Comparison of ENCODE assay signal across 7 mouse cellular contexts in the genomic region with DNA sequence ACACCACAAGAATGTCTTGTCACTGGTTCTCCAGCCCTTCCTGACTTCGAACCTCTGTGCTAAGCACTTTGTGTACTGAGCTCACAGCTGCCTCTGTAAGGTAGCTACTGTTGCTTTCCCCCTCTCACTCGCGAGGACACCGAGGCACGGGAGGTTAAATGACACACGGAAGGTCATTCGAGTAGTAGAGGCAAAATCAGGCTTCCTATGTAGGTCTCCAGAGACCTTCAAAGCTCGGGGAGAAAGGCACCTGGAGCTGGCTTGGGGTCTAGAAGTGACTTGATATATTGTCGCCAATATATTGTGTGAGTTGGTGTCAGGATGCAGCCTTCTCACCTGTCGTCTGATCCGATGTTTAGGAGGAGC. TPM values are rescaled to one million over a fixed set of nuclear protein-coding genes. Genes with fewer than 3 reads are reported as not detected.
DNase-seq lines count a peak whose midpoint lies in the region; ATAC-seq and TF ChIP-seq lines count a peak whose summit lies in the region.

No protein-coding gene starts in this region.

- TF ChIP-seq CTCF in thymus, adult 2 months (IDR thresholded peaks at IDR 0.05; ENCODE audit: borderline replicate concordance, control insufficient read depth, extremely low read depth, insufficient read depth, low read length, poor library complexity) = no peak

- 45% methylated on average over 11 of the region's 11 CpGs for WGBS in thymus, adult 2 months
- WGBS in forebrain, embryonic 13.5 days = 62% methylated on average over 11 of the region's 11 CpGs
- WGBS in liver, embryonic 13.5 days (ENCODE audit: insufficient replicate concordance) = 39% methylated on average over 11 of the region's 11 CpGs

- no peaks in the 10 kb centered on the region for H3K9me3 ChIP-seq in forebrain, embryonic 13.5 days (replicated peaks)
- no peaks in the 10 kb centered on the region for H3K9me3 ChIP-seq in liver, embryonic 13.5 days (replicated peaks)

- no peaks in the 10 kb centered on the region for H3K36me3 ChIP-seq in thymus, adult 2 months (ENCODE audit: control insufficient read depth, insufficient read depth, low read length)
- peaks cover 8% of the 10 kb centered on the region; the same call in 1 of the 2 replicates for H3K36me3 ChIP-seq in forebrain, embryonic 13.5 days (ENCODE audit: poor library complexity, severe bottlenecking)
- peaks cover 34% of the 10 kb centered on the region for H3K36me3 ChIP-seq in liver, embryonic 13.5 days

- H3K27ac ChIP-seq in thymus, adult 2 months (ENCODE audit: control insufficient read depth, insufficient read depth, low read length) = peak overlapping the region; percentile 4; the same call in 1 of the 2 replicates
- H3K27ac ChIP-seq in forebrain, embryonic 13.5 days = no peak overlapping the region
- H3K27ac ChIP-seq in liver, embryonic 13.5 days = peak overlapping the region; percentile 87

- H3K27me3 ChIP-seq in thymus, adult 2 months (ENCODE audit: control insufficient read depth, insufficient read depth, low read length) = no peaks in the 10 kb centered on the region
- H3K27me3 ChIP-seq in forebrain, embryonic 13.5 days = peaks cover 3% of the 10 kb centered on the region; the same call in 1 of the 2 replicates
- no peaks in the 10 kb centered on the region for H3K27me3 ChIP-seq in liver, embryonic 13.5 days

- peak overlapping the region; percentile 65 for H3K4me3 ChIP-seq in thymus, adult 2 months (ENCODE audit: control insufficient read depth, insufficient read depth, low read length)
- H3K4me3 ChIP-seq in forebrain, embryonic 13.5 days = peak overlapping the region; percentile 76
- peak overlapping the region; percentile 82 for H3K4me3 ChIP-seq in liver, embryonic 13.5 days (replicated peaks)

- peak overlapping the region; percentile 80 for H3K9ac ChIP-seq in forebrain, embryonic 13.5 days
- peak overlapping the region; percentile 90 for H3K9ac ChIP-seq in liver, embryonic 13.5 days

- intact Hi-C loops in gastrocnemius, postnatal 14 days (cut with DNase I; ENCODE audit: low total_unique reads) = no loop called here

- peak overlapping the region; percentile 93 for H3K4me2 ChIP-seq in forebrain, embryonic 13.5 days
- H3K4me2 ChIP-seq in liver, embryonic 13.5 days = peak overlapping the region; percentile 91

- ATAC-seq in forebrain, embryonic 13.5 days = no peak
- ATAC-seq in liver, embryonic 13.5 days (ENCODE audit: low read depth) = no peak

- H3K4me1 ChIP-seq in thymus, adult 2 months (replicated peaks; ENCODE audit: control insufficient read depth, insufficient read depth, low read length) = peaks cover 33% of the 10 kb centered on the region
- peaks cover 14% of the 10 kb centered on the region for H3K4me1 ChIP-seq in forebrain, embryonic 13.5 days
- peaks cover 85% of the 10 kb centered on the region for H3K4me1 ChIP-seq in liver, embryonic 13.5 days (replicated peaks)

- no peak for DNase-seq in thymus, adult 2 months
- DNase-seq in thymus, postnatal 25 days = no peak
- no peak for DNase-seq in liver, embryonic 13.5 days
- peak; percentile 64 for DNase-seq in testis, postnatal 14 days (ENCODE audit: low spot score)
- no peak for DNase-seq in gastrocnemius, postnatal 14 days
- DNase-seq in layer of hippocampus, adult 8-10 months (ENCODE audit: low spot score in 2 of 2) = no peak

- no peak for TF ChIP-seq POLR2A in thymus, adult 2 months (IDR thresholded peaks at IDR 0.05; ENCODE audit: control insufficient read depth, extremely low read depth, insufficient read depth, low read length, poor library complexity)

RNA-seq across cellular contexts. Expression of gene Ap1b1, which starts 0.8 kb away (rescaled TPM):
- 129 and 140 TPM in 2 replicates for polyA plus RNA-seq in thymus, adult 2 months (2012; rRNA removed)
- 61.7 and 73.0 TPM in 2 replicates for polyA plus RNA-seq in forebrain, embryonic 13.5 days (2015; fragmentation: Nextera tagmentation; extraction: Ambion mirVana)
- 77.1 and 95.0 TPM in 2 replicates for polyA plus RNA-seq in liver, embryonic 13.5 days (2015; fragmentation: Nextera tagmentation; extraction: Ambion mirVana)
- total RNA-seq in gastrocnemius, postnatal 14 days (2021) = 10 to 100 TPM; 31.6 to 41.1 TPM
- 100 to 1,000 TPM; 144 to 152 (median 150) TPM for total RNA-seq in layer of hippocampus, adult 8-10 months (2022)

RNA-seq across cellular contexts. Expression of gene Nefh, which starts 39.6 kb away (rescaled TPM):
- 2.8 and 3.7 TPM in 2 replicates for polyA plus RNA-seq in thymus, adult 2 months (2012; rRNA removed)
- polyA plus RNA-seq in forebrain, embryonic 13.5 days (2015; fragmentation: Nextera tagmentation; extraction: Ambion mirVana) = 0.37 and 0.50 TPM in 2 replicates
- 0.27 and 0.34 TPM in 2 replicates for polyA plus RNA-seq in liver, embryonic 13.5 days (2015; fragmentation: Nextera tagmentation; extraction: Ambion mirVana)
- under 1 TPM; 0.13 to 0.21 TPM for total RNA-seq in gastrocnemius, postnatal 14 days (2021)
- 10 to 100 TPM; 42.3 to 45.7 (median 45.6) TPM for total RNA-seq in layer of hippocampus, adult 8-10 months (2022)
